Mouse (Mus musculus): ENCODE results near the gene Ehd4.

DNA sequence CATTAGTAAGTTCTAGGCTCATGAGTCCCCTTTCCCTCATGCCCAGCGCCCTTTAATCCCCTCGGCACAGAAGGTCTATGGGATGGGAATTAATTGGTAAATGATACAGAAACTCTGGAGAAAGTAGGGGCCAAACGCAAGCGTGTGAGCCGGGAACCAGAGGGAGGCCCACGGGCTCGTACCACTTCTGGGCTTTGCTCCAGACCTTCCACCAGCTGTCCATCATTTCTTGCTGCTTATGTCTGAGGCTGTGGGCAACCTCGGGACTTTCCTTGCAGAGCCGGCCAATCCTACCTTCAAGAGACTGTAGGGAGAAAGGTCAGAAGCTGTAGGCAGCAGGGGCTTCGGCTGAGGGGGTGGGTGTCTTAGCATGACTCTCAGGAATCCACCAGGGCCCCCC is 98.5 kb downstream of the Ehd4 start:
- no peak for TF ChIP-seq CTCF (IDR thresholded peaks at IDR 0.05; ENCODE audit: low read depth)
- no peak for TF ChIP-seq EP300 (IDR thresholded peaks at IDR 0.05; ENCODE audit: low read depth)

Data from heart, postnatal 0 days (tissue).